Mouse (Mus musculus) embryonic fibroblast, embryonic 13.5 days (primary cell): ENCODE measurements around the gene Atp6v0c.
A peak's percentile ranks its signal among the peaks of the same experiment; 100 is the strongest.

Experiments
- CTCF ChIP-seq: IDR thresholded peaks from 2 replicates; pipeline ENCODE4 v1.5.1; 2011; ENCODE audit warnings: mild to moderate bottlenecking, control low read depth, low read length, moderate library complexity, borderline replicate concordance; ENCODE audit not compliant: insufficient read depth
- POLR2A ChIP-seq: IDR thresholded peaks from 2 replicates; pipeline ENCODE4 v1.6.1; 2011; ENCODE audit warnings: low read depth, mild to moderate bottlenecking, control low read depth, low read length, moderate library complexity

DNA sequence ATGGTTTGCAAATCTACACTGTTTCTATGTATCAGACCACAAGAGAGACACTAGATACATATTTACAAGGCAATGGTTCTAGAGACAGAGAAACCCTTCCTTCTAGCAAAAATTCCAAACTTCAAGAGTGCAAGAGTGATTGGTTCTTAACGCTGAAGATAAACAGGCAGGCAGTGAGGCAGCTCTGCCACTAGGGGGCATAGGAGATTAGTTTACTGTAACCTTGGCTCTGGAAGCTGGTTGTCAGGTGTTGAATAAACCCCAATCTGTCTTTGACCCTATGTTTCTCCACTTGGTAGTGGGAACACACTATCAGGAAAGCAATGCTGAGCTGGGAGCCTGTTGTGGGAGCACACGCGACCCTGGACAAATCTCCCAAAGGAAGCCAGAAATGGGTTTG lies 3.9 kb upstream of the Atp6v0c start:
- TF ChIP-seq POLR2A: no peak
- TF ChIP-seq CTCF: peak; percentile 66; the same call in 1 of the 2 replicates
